In genomic region chr12:55004396-55004795, GRCm38 (mm10) we compare ENCODE assay signal across 25 mouse cellular contexts. TPM values are rescaled to one million over a fixed set of nuclear protein-coding genes. Genes with fewer than 3 reads are reported as not detected.
"Had no signal": no experiment of that assay in that cellular context is flagged by ENCODE, and none has a peak within 500 bp of the region (broad histone marks: within the 10 kb centered on the region; RNA-seq: fewer than 3 reads in every experiment).

No protein-coding gene starts in this region.

- H3K27ac ChIP-seq: neural tube, embryonic 13.5 days; neural tube, embryonic 15.5 days; stomach, embryonic 15.5 days; stomach, postnatal 0 days had no signal

- H3K4me1 ChIP-seq: neural tube, embryonic 13.5 days; neural tube, embryonic 15.5 days; stomach, embryonic 15.5 days had no signal

- H3K4me2 ChIP-seq: neural tube, embryonic 13.5 days; neural tube, embryonic 15.5 days; stomach, embryonic 15.5 days had no signal

- H3K9me3 ChIP-seq: neural tube, embryonic 13.5 days; neural tube, embryonic 15.5 days; stomach, embryonic 15.5 days had no signal

- H3K4me3 ChIP-seq: neural tube, embryonic 13.5 days; neural tube, embryonic 15.5 days; stomach, embryonic 15.5 days had no signal

- DNase-seq: retina, postnatal 1 day; right cerebral cortex, adult 18-20 months; right cerebral cortex, postnatal 14 days; right cerebral cortex, postnatal 25 days; right cerebral cortex, postnatal 4 days; spleen, adult 18-20 months; thymus, adult 18-20 months; thymus, adult 2 months; thymus, postnatal 14 days; thymus, postnatal 25 days; thymus, postnatal 36 days; thymus, postnatal 4 days had no signal

- H3K36me3 ChIP-seq: neural tube, embryonic 13.5 days; neural tube, embryonic 15.5 days; stomach, embryonic 15.5 days had no signal

- H3K27me3 ChIP-seq: neural tube, embryonic 13.5 days; neural tube, embryonic 15.5 days; stomach, embryonic 15.5 days had no signal

- H3K9ac ChIP-seq: neural tube, embryonic 13.5 days; neural tube, embryonic 15.5 days; stomach, embryonic 15.5 days had no signal

RNA-seq across cellular contexts. Expression of gene Gm20403, which starts 18.1 kb away (rescaled TPM):
- total RNA-seq: neutrophil, adult 5-6 weeks had no signal
- polyA plus RNA-seq: neural tube, embryonic 13.5 days; neural tube, embryonic 14.5 days; neural tube, embryonic 15.5 days; small intestine, adult 2 months; spleen, adult 2 months; stomach, embryonic 14.5 days; stomach, embryonic 15.5 days; stomach, embryonic 16.5 days; testis, adult 2 months; thymus, adult 2 months; thymus, postnatal 0 days; urinary bladder, adult 2 months had no signal
